Mouse (Mus musculus): ENCODE results near the gene Col7a1.

The Col7a1 gene

GRCm38 (mm10) chr9:108985710-108986109, 32.3 kb downstream of the Col7a1 start, which contains the start of gene Ucn2:
Gene Ucn2, plus strand, starts transcription at chr9:108986010.
- DNase-seq, result no peak

DNA sequence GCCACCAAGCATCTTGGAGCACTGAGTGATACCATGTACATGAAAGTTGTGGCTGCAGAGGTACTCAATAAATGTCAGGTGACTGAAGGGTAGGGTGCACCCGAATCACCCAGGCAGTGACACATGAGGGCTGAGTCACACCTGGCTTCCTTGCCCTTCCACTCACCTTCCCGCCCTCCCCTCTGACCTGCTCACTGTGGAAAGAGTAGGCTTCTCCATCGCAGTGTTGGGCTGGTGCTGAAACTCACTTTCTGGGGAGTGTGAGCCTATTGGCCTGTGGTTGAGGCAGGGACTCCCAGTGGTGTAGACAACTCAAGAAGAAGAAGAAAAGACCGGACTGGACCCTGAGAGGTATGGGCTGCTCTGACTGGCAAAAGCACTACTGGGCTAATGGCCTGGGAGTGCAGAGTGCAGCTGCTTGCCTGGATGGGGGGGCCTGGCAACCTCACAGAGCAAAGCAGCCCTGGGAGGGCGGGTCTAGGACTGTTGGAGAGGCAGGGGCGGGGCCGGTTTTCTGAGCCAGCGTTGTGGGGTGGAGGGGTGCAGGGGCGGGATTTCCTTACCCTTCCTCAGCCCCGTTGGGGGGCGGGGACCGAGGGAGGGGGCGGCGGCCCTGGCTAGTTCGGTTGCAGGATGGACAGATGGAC, 34.4 kb downstream of the Col7a1 start:
- no peak for DNase-seq

DNA sequence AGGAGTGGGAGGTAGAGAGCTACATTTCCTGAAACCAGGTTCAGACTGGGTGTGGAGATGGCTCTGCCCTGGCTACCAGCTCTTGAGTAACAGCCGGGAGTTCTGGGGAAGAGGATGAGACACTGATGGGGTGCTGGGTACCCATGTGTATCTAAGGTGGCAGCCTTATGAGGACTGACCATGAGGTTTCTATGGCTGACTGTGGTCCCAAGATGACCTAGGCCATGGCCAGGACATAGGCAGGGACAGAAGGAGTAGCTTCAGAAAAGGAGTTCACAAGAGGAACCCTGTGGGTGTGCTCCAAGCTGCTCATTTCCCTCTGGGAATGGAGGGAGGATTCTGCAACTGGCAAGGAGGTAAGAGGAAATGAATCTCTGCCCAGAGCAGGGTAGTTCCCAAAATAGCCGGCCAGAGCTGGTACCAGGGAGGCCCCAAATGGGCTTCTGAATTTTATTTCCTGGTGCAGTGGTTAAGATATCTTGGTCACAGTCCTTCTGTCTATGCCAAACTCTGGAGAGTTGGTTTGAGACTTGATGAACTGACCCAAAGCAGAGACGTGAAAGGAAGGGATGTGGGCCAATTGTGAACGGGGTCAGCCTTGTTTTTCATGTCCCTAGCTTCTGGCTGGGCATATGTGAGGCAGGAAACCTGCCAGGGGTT, 36.5 kb downstream of the Col7a1 start:
- no peak for DNase-seq

GRCm38 (mm10) chr9:108990462-108990820, 37.1 kb downstream of the Col7a1 start:
- peak; percentile 58 for DNase-seq

DNA sequence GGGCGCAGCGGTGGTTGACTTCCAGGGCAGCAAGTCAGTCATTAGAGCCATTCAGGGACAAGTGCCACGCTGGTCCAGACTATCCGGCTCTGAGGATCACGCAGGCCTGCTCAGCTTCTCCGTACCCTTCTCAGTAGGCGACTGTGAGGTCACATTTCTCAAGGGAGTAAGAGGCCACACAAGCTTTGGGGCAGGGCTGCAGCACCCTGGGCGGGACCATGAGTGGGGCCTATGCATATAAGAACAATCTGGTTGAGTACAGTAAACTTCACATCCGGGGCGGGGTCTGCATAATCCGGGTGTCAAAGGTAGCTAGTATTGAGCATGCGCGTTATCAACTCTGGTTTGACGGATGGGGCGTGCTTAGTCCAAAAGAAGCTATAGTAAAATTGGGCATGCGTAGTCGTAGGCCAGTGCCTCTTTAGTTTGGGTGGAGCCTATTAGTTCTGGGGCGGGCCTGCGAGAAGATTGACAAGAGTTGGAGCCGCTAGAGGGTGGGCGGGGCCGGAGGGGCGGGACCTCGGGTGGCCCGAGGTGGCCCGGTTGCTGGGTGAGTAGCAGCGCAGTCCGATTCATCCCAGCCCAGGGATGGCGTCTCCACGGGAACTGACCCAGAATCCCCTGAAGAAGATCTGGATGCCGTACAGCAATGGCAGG, 38.2 kb downstream of the Col7a1 start, which contains the start of gene Pfkfb4:
Pfkfb4 (plus strand) TSS at position 351 of the 657 bp plus-strand sequence.
- peak; percentile 98 for DNase-seq

DNA sequence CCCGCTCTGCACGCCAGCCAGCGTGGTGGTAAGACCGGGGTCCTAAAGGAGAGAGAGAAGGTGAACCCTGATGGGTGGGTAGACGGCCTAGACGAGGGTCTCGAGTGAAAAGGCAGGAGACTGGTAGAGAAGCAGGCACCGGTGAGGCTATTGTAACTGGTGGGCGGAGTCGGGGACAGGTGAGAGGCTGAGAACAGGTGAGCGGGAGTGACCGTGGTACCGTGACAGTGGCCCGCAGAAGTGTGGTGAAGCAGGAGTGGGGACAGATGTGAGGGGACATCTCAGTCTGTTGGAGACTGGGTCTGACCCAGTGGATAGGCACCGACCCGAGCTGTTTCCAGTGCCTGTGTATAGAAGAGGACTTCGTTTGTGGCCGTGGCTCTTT, 38.7 kb downstream of the Col7a1 start:
- no peak for DNase-seq

DNA sequence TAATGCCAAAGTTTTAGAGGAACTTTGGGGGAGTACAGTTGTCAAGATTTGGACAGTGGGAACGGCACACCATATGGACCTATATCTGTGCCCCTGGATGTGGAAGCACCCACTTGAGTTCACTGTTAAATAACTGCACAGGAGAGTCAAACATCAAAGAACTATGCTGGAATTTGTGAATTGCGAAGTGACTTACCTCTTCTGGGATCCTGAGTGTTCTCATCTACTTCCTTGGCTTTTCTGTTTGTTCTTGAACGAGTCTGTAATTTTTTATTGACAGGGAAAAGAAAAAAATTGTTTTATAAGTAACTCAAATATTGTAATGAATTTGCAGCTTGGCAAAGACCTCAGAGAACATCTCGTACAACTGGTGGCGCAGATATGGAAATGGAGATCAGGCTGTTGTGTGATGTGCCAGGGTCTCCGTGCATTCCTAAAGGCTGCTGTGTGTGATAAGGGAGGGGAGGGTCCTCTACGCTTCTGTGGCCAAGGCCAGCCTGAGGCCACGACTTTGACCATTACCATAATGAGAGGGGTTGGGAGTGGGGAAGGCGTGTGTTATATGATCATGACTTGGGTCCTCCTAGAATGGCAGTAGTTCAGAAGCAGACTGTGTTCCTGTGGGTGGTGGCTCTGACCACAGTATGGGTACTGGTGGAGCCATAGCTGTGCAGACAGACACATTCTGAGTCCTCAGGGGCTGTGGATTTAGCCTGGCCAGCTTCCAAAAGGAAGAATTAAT, 39.4 kb downstream of the Col7a1 start:
- peak; percentile 45 for DNase-seq

DNA sequence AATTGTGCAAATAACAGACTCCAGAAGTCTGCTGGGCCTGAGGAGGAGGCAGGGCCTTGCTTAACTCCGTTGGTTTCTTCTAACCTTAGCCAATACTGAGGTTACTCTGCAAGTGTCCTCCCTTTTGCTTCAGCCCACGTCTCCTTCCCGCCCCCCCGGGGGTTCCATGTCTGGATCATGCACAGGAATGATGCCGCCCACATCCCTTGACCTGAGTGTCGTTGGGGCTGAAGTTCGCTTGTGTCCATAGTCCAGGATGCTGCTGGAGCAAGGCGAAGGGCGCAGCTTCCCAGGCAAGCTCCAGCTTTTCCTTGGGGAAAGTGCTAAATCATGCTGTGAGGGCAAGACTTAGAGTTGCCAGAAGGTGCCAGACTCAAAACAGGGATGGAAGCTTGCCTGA, 43.0 kb downstream of the Col7a1 start:
- no peak for DNase-seq

DNA sequence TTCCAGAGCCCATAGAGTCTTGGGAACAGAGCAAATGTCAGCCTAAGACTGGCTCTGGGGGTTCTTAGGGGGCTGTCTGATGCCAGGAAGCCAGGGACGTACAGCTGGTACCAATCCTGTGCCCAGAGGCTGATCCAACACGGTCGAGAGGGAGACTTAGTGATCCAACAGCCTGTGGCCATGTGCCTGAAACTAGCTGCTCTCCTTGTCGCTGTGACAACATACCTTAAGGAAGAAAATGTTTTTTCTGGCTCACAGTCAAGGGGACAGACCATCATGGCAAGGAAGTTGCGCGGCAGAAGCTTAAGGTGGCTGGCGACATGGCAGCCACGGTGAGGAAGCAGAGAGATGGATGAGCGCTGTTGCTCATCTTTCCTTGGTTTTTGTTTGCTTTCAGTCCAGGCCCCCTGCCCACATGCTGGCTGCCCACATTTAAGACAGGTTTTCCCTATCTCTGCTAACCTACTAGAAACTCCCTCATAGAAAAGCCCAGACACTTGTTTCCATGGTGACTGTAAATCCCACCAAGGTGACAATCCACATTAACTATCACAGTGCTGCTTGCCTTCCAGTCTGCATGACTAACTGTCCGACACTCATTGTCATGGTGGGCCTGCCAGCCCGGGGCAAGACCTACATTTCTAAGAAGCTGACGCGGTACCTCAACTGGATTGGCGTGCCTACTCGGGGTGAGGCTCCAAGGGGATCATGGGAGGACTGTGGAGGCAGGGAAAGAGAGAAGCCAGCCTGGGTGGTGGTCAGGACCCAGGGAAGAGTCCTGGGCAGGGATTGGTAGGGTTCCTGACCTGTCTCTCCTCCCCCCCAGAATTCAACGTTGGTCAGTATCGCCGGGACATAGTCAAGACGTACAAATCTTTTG, 45.1 kb downstream of the Col7a1 start:
- no peak for DNase-seq

GRCm38 (mm10) chr9:108999167-108999526, 45.8 kb downstream of the Col7a1 start:
- DNase-seq, result no peak

DNA sequence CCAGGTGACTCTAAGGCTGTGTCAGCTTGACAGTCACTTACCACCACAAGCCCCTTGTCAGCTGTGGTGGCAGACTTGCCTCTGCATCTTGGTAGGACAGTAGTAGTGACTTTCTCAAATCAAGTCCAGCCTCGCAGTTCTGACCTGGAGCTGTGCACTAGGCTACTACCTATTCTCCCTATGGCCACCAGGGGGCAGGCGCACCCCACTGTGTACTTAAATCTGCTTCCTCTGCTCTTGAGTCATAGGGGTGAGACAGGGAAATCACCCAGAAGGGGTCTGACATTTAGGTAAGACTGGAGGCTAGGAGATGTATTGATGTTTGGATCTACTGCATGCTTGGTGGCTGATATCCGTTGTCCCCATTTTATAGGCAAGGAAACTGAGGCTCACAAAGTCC, 47.3 kb downstream of the Col7a1 start:
- DNase-seq, result peak; percentile 55

DNA sequence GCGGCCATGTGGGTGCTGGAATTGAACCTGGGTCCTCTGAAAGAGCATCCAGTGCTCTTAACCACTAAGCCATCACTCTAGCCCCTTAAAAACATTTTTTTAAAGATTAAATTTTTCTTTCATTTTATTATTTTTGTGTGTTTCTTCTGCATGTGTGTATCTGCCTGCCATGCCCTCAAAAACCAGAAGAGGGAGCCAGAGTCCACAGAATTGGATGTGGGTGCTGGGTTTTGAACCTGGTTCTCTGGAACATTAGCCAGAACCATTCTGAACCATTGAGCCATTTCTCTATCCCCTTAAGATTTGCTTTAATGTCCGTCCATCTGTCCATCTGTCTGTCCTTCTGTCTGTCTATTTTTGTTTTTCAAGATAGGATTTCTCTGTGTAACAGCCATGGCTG, 49.8 kb downstream of the Col7a1 start:
- no peak for DNase-seq

DNA sequence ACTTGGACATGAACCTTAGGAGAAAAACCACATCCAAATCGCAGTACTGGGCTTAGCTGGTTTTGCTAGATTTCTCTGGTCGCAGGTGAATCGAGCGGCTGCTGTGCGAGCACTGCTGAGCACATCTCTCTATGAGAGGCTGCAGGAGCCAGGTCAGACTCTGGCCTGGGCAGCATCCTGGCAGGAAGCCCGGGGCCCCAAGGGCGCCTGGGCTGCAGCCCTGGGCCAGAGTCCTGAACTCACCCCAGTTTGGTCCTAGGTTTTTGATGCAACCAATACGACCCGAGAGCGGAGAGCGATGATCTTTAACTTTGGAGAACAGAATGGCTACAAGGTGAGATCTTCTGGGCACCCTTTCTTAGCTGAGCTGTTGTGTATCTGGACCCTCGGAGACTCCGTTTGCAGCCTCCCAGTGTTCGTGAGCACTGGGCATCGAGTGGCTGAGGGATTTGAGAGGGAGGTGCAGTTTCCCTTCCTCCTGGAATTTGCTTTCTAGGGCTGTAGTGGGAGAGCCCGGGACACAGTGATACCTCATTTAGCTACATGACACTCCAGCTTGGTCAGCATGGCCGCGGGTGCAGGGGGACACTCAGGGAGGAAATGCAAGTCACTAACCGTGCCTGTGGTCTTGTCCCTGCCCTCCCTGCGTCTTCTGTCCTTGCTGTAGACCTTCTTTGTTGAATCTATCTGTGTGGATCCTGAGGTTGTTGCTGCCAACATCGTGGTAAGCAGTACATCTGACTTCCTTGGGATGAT, 53.8 kb downstream of the Col7a1 start:
- DNase-seq, result no peak

GRCm38 (mm10) chr9:109008081-109008480, 54.7 kb downstream of the Col7a1 start:
- DNase-seq, result no peak

- no peak for DNase-seq
These were observed 55.7 kb downstream of the Col7a1 start for GRCm38 (mm10) chr9:109008994-109009635.

- DNase-seq, result no peak
These were observed 56.4 kb downstream of the Col7a1 start for GRCm38 (mm10) chr9:109009636-109010315.

DNA sequence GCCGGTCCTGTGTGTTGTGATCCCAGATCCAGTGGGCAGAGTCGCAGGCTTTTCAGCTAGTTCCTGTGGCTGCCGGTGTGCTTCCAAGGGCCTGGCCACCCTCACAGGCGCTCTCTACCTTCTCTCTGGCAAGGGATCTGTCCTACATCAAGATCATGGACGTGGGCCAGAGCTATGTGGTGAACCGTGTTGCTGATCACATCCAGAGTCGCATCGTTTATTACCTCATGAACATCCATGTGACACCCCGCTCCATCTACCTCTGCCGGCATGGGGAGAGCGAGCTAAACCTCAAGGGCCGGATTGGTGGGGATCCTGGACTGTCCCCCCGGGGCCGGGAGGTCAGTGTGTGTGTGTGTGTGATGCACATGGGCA, 56.9 kb downstream of the Col7a1 start:
- no peak for DNase-seq

- no peak for DNase-seq
These were observed 62.0 kb downstream of the Col7a1 start for GRCm38 (mm10) chr9:109015397-109015796.

DNA sequence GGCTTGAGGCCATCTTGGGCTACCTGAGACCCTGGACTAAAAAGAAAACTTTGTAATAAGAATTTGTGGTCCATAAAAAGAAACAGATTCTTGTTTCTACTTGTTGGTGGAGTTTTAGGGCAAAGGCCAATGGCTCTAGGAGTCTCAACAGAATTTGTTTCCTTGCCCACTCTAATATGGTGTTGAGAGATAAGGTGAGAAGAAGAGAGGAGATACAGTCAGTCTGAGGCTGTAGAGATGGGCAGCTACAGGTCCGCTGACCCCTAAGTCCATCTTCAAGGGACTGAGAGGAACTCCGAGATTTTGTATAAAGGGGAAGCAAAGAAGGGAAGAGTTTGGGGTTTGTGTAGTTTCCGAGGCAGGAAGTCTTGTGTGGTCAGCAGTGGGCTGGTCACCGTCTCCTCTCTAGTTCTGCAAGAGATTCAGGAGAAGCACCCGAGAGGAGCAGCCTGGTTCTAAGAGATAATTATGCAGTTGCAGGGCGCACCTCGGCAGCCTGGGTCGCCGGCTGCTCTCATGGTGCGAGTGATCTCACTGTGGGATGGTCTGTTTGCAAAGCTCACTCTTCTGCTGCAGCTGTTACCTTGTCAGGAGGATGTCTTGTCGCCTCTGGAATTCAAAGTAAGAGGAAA, 63.7 kb downstream of the Col7a1 start:
- no peak for DNase-seq

- DNase-seq, result no peak
These were observed 68.0 kb downstream of the Col7a1 start for GRCm38 (mm10) chr9:109021428-109021827.

Measured in cerebellum, adult 9-11 months (tissue).